ENCODE assay signal across 23 mouse cellular contexts in genomic region chr4:28700481-28700880, GRCm38 (mm10).
DNase-seq lines count a peak whose midpoint lies in the region; ATAC-seq lines count a peak whose summit lies in the region.
"Had no signal": no experiment of that assay in that cellular context is flagged by ENCODE, and none has a peak within 500 bp of the region (broad histone marks: within the 10 kb centered on the region; RNA-seq: fewer than 3 reads in every experiment).

No protein-coding gene starts in this region.

- peak; percentile 85 for DNase-seq in right cerebral cortex, adult 18-20 months
- no peak for DNase-seq in right cerebral cortex, postnatal 4 days
- DNase-seq in frontal cortex, postnatal 10 days (ENCODE audit: low spot score in 2 of 2) = peak; percentile 6 to 22
- peak; percentile 21 to 91 for DNase-seq in left cerebral cortex, postnatal 25 days (ENCODE audit: low spot score in 2 of 2)
- DNase-seq in telencephalon, adult 2 months (ENCODE audit: low read depth, low spot score) = peak; percentile 82
- no peak for DNase-seq in ovary, postnatal 10 days (ENCODE audit: low spot score)
- DNase-seq in embryonic facial prominence, embryonic 10.5 days (ENCODE audit: low spot score) = no peak
- DNase-seq: adrenal gland, adult 8-10 months; cerebellum, postnatal 25 days; embryo, embryonic 11 days; kidney, adult 2 months; kidney, postnatal 10 days; liver, embryonic 13.5 days; retina, postnatal 1 day had no signal

- intact Hi-C loops in left cerebral cortex, postnatal 25 days (cut with DNase I) = loop anchor here (2.0 kb wide), 1 partner anchor 402 kb away; no protein-coding TSS in a partner anchor

- no peak overlapping the region for H3K27ac ChIP-seq in embryonic facial prominence, embryonic 10.5 days (replicated peaks)
- no peak overlapping the region for H3K27ac ChIP-seq in intestine, embryonic 16.5 days (ENCODE audit: low read length)
- H3K27ac ChIP-seq: embryonic facial prominence, embryonic 15.5 days; heart, embryonic 10.5 days; hindbrain, embryonic 10.5 days; limb, embryonic 12.5 days; liver, embryonic 13.5 days; lung, embryonic 15.5 days; macrophage had no signal

- H3K9me3 ChIP-seq in embryonic facial prominence, embryonic 10.5 days = no peaks in the 10 kb centered on the region
- no peaks in the 10 kb centered on the region for H3K9me3 ChIP-seq in intestine, embryonic 16.5 days (ENCODE audit: control insufficient read depth, low read length)
- H3K9me3 ChIP-seq: embryonic facial prominence, embryonic 15.5 days; heart, embryonic 10.5 days; hindbrain, embryonic 10.5 days; limb, embryonic 12.5 days; liver, embryonic 13.5 days; lung, embryonic 15.5 days had no signal

- H3K4me2 ChIP-seq in intestine, embryonic 16.5 days (ENCODE audit: low read depth, low read length) = no peak overlapping the region
- H3K4me2 ChIP-seq: embryonic facial prominence, embryonic 15.5 days; limb, embryonic 12.5 days; liver, embryonic 13.5 days; lung, embryonic 15.5 days; midbrain, embryonic 11.5 days had no signal

- ATAC-seq in intestine, embryonic 16.5 days = no peak
- ATAC-seq: Patski had no signal

- H3K27me3 ChIP-seq in embryonic facial prominence, embryonic 10.5 days (replicated peaks; ENCODE audit: low read depth, poor library complexity, severe bottlenecking) = no peaks in the 10 kb centered on the region
- H3K27me3 ChIP-seq in intestine, embryonic 16.5 days (replicated peaks; ENCODE audit: control insufficient read depth, insufficient read depth, low read length) = no peaks in the 10 kb centered on the region
- H3K27me3 ChIP-seq: embryonic facial prominence, embryonic 15.5 days; limb, embryonic 12.5 days; liver, embryonic 13.5 days; lung, embryonic 15.5 days; Patski had no signal

- H3K4me3 ChIP-seq in embryonic facial prominence, embryonic 10.5 days = no peak overlapping the region
- no peak overlapping the region for H3K4me3 ChIP-seq in intestine, embryonic 16.5 days (ENCODE audit: low read length)
- H3K4me3 ChIP-seq: embryonic facial prominence, embryonic 15.5 days; heart, embryonic 10.5 days; hindbrain, embryonic 10.5 days; limb, embryonic 12.5 days; liver, embryonic 13.5 days; lung, embryonic 15.5 days had no signal

- no peaks in the 10 kb centered on the region for H3K36me3 ChIP-seq in embryonic facial prominence, embryonic 10.5 days (replicated peaks)
- no peaks in the 10 kb centered on the region for H3K36me3 ChIP-seq in intestine, embryonic 16.5 days (ENCODE audit: control insufficient read depth, insufficient read depth, low read length)
- H3K36me3 ChIP-seq: embryonic facial prominence, embryonic 15.5 days; heart, embryonic 10.5 days; hindbrain, embryonic 10.5 days; limb, embryonic 12.5 days; liver, embryonic 13.5 days; lung, embryonic 15.5 days had no signal

- H3K4me1 ChIP-seq in embryonic facial prominence, embryonic 10.5 days = no peaks in the 10 kb centered on the region
- no peaks in the 10 kb centered on the region for H3K4me1 ChIP-seq in intestine, embryonic 16.5 days (ENCODE audit: control insufficient read depth, insufficient read depth, low read length)
- H3K4me1 ChIP-seq: embryonic facial prominence, embryonic 15.5 days; heart, embryonic 10.5 days; hindbrain, embryonic 10.5 days; limb, embryonic 12.5 days; liver, embryonic 13.5 days; lung, embryonic 15.5 days had no signal

- WGBS in embryonic facial prominence, embryonic 10.5 days = 89% methylated on average over 4 of the region's 4 CpGs
- WGBS in intestine, embryonic 16.5 days = 82% methylated on average over 4 of the region's 4 CpGs

- no peak overlapping the region for H3K9ac ChIP-seq in intestine, embryonic 16.5 days (ENCODE audit: low read depth, low read length)
- H3K9ac ChIP-seq: embryonic facial prominence, embryonic 15.5 days; limb, embryonic 12.5 days; liver, embryonic 13.5 days; lung, embryonic 15.5 days had no signal

Comparison
In these comparisons a context has a peak if more than half of its experiments do, and no peak if none do; other contexts are left out.
1. DNase-seq: peak in right cerebral cortex, adult 18-20 months (single experiment), frontal cortex, postnatal 10 days (2 of 2), left cerebral cortex, postnatal 25 days (2 of 2) and telencephalon, adult 2 months (single experiment); none in right cerebral cortex, postnatal 4 days (single experiment), ovary, postnatal 10 days (single experiment) and embryonic facial prominence, embryonic 10.5 days (single experiment).